Mouse (Mus musculus) thymus, adult 2 months (tissue): ENCODE measurements around the gene Zfp9. TPM values are rescaled to one million over a fixed set of nuclear protein-coding genes. Genes with fewer than 3 reads are reported as not detected.
A peak's percentile ranks its signal among the peaks of the same experiment; 100 is the strongest.

Experiments used
- DNase-seq: peaks from one replicate; pipeline ENCODE4 v3.0.0; 2021
- H3K27ac ChIP-seq: fragments of 200-500 bp; 2 replicates; pipeline ENCODE4 v1.5.1; 2012; ENCODE audit warnings: low read length, control low read depth; ENCODE audit not compliant: control insufficient read depth, insufficient read depth
- H3K27me3 ChIP-seq: fragments of 200-500 bp; 2 replicates; pipeline ENCODE4 v1.6.1; 2012; ENCODE audit warnings: mild to moderate bottlenecking, low read length, moderate library complexity, mixed read lengths; ENCODE audit not compliant: control insufficient read depth, insufficient read depth
- H3K36me3 ChIP-seq: fragments of 200-500 bp; 2 replicates; pipeline ENCODE4 v1.6.1; 2012; ENCODE audit warnings: mild to moderate bottlenecking, low read length, moderate library complexity; ENCODE audit not compliant: control insufficient read depth, insufficient read depth
- H3K4me1 ChIP-seq: fragments of 200-500 bp; replicated peaks from 2 replicates; pipeline ENCODE4 v1.6.1; 2012; ENCODE audit warnings: low read length; ENCODE audit not compliant: control insufficient read depth, insufficient read depth
- H3K4me3 ChIP-seq: fragments of 200-500 bp; 2 replicates; pipeline ENCODE4 v1.5.1; 2012; ENCODE audit warnings: mild to moderate bottlenecking, low read length, control low read depth, moderate library complexity; ENCODE audit not compliant: control insufficient read depth, insufficient read depth
- CTCF ChIP-seq: fragments of 200-500 bp; IDR thresholded peaks from 2 replicates; pipeline ENCODE4 v1.5.1; 2012; ENCODE audit warnings: mild to moderate bottlenecking, control low read depth, low read length, moderate library complexity, borderline replicate concordance; ENCODE audit not compliant: control insufficient read depth, poor library complexity, insufficient read depth; ENCODE audit errors: extremely low read depth
- POLR2A ChIP-seq: fragments of 200-500 bp; IDR thresholded peaks from 2 replicates; pipeline ENCODE4 v1.6.1; 2012; ENCODE audit warnings: mild to moderate bottlenecking, low read length, control low read depth, moderate library complexity; ENCODE audit not compliant: control insufficient read depth, poor library complexity, insufficient read depth; ENCODE audit errors: extremely low read depth
- WGBS: fragments of 180-500 bp; shearing (Covaris S2); methylation state at CpG from one replicate; pipeline ENCODE4 v1.1.7; 2018; 5-methylcytosine and 5-hydroxymethylcytosine counted together
- polyA plus RNA-seq: library from polyadenylated mRNA; depleted of rRNA; stranded (reverse); fragments of >200 nt; gene quantifications from 2 replicates; pipeline ENCODE4 v1.2.3, GENCODE M21; 2012; rRNA removed

Zfp9 gene
- 0.19 and 0.35 TPM in 2 replicates for polyA plus RNA-seq

- TF ChIP-seq CTCF (no peak), POLR2A (no peak)
- peak; percentile 14 for DNase-seq
- H3K36me3 ChIP-seq: no peaks in the 10 kb centered on the region
- no peak within 1 kb of the TSS for H3K27ac ChIP-seq
- H3K4me1 ChIP-seq: 0 out of 2 replicates have a peak, but pooled peaks cover 3% of the 10 kb centered on the region
- H3K27me3 ChIP-seq: no peaks in the 10 kb centered on the region; the same call in 1 of the 2 replicates
- H3K4me3 ChIP-seq: peak within 1 kb of the TSS; percentile 25
- 3% methylated on average over 44 of the region's 57 CpGs for WGBS
These were observed at the start of gene Zfp9 for GRCm38 (mm10) chr6:118478957-118479708. Zfp9 (minus strand) TSS chr6:118479320.

GRCm38 (mm10) chr6:118520668-118521067 lies 41.5 kb upstream of the Zfp9 start:
- Histone ChIP-seq H3K36me3 (peaks cover 25% of the 10 kb centered on the region), H3K27me3 (no peaks in the 10 kb centered on the region), H3K4me3 (no peak overlapping the region), H3K27ac (no peak overlapping the region), H3K4me1 (no peaks in the 10 kb centered on the region)
- TF ChIP-seq POLR2A: no peak
- no peak for TF ChIP-seq CTCF
- no peak for DNase-seq
- WGBS: 96% methylated on average over 7 of the region's 7 CpGs

- Histone ChIP-seq H3K27me3 (no peaks in the 10 kb centered on the region), H3K36me3 (no peaks in the 10 kb centered on the region; the same call in 1 of the 2 replicates), H3K4me3 (no peak overlapping the region), H3K4me1 (no peaks in the 10 kb centered on the region), H3K27ac (no peak overlapping the region)
- no peak for TF ChIP-seq CTCF
- no peak for TF ChIP-seq POLR2A
- WGBS: 95% methylated on average over 12 of the region's 12 CpGs
- no peak for DNase-seq
These were observed 34.4 kb upstream of the Zfp9 start for GRCm38 (mm10) chr6:118513335-118514012.

- H3K27ac ChIP-seq: no peak overlapping the region
- H3K4me3 ChIP-seq: no peak overlapping the region
- no peaks in the 10 kb centered on the region for H3K4me1 ChIP-seq
- DNase-seq: no peak
- WGBS: 67% methylated on average over 7 of the region's 7 CpGs
- TF ChIP-seq CTCF: no peak
- H3K36me3 ChIP-seq: no peaks in the 10 kb centered on the region
- no peaks in the 10 kb centered on the region for H3K27me3 ChIP-seq
These were observed 19.9 kb upstream of the Zfp9 start for GRCm38 (mm10) chr6:118499010-118499409.

- TF ChIP-seq CTCF (no peak), POLR2A (no peak)
- DNase-seq: no peak
- no peak overlapping the region for H3K27ac ChIP-seq
- no peaks in the 10 kb centered on the region; the same call in 1 of the 2 replicates for H3K27me3 ChIP-seq
- WGBS: 100% methylated on average over 1 of the region's 1 CpGs
- H3K4me3 ChIP-seq: no peak overlapping the region
- 0 out of 2 replicates have a peak, but pooled peaks cover 3% of the 10 kb centered on the region for H3K4me1 ChIP-seq
- no peaks in the 10 kb centered on the region for H3K36me3 ChIP-seq
These were observed 3.0 kb upstream of the Zfp9 start for GRCm38 (mm10) chr6:118482125-118482524.

GRCm38 (mm10) chr6:118477875-118478785 lies 990 bp downstream of the Zfp9 start:
- Histone ChIP-seq H3K27ac (no peak overlapping the region), H3K27me3 (no peaks in the 10 kb centered on the region; the same call in 1 of the 2 replicates), H3K4me1 (0 out of 2 replicates have a peak, but pooled peaks cover 3% of the 10 kb centered on the region), H3K4me3 (no peak overlapping the region), H3K36me3 (no peaks in the 10 kb centered on the region)
- no peak for DNase-seq
- TF ChIP-seq POLR2A (no peak), CTCF (no peak)
- WGBS: 83% methylated on average over 10 of the region's 10 CpGs
